Mouse (Mus musculus) kidney, postnatal 36 days (tissue): ENCODE measurements around the gene Higd1a.

Experiments used
- DNase-seq, 2 experiments: peaks; one replicate each; pipeline ENCODE4 v3.0.0; 2021 to 2022; ENCODE audit warnings: mixed read lengths in 2 of 2

Higd1a gene

GRCm38 (mm10) chr9:121877052-121877740 is 19.0 kb upstream of the Higd1a start:
- peak; percentile 71 to 78 for DNase-seq

GRCm38 (mm10) chr9:121873578-121873977 is 15.4 kb upstream of the Higd1a start:
- no peak for DNase-seq

- no peak for DNase-seq
These were observed 14.0 kb upstream of the Higd1a start for GRCm38 (mm10) chr9:121872062-121872683.

GRCm38 (mm10) chr9:121869973-121870515 is 11.9 kb upstream of the Higd1a start:
- DNase-seq = no peak

GRCm38 (mm10) chr9:121869432-121869831 is 11.3 kb upstream of the Higd1a start:
- no peak for DNase-seq

- no peak for DNase-seq
These were observed 10.1 kb upstream of the Higd1a start for GRCm38 (mm10) chr9:121868236-121868635.

GRCm38 (mm10) chr9:121867632-121868031 is 9.5 kb upstream of the Higd1a start:
- peak in 1 of 2 experiments; percentile 45 for DNase-seq

GRCm38 (mm10) chr9:121865425-121866008 is 7.4 kb upstream of the Higd1a start:
- no peak for DNase-seq

GRCm38 (mm10) chr9:121864837-121865236 is 6.7 kb upstream of the Higd1a start:
- no peak for DNase-seq

- DNase-seq = no peak
These were observed 2.8 kb upstream of the Higd1a start for GRCm38 (mm10) chr9:121860921-121861320.

GRCm38 (mm10) chr9:121859345-121859744 is 1.2 kb upstream of the Higd1a start:
- DNase-seq = no peak

GRCm38 (mm10) chr9:121857474-121858152 is 549 bp downstream of the Higd1a start:
- DNase-seq = peak; percentile 98 to 99

- DNase-seq = peak; percentile 60 to 72
These were observed 1.3 kb downstream of the Higd1a start for GRCm38 (mm10) chr9:121856649-121857416.

- no peak for DNase-seq
These were observed 3.9 kb downstream of the Higd1a start for GRCm38 (mm10) chr9:121854246-121854645.

- no peak for DNase-seq
These were observed 10.3 kb downstream of the Higd1a start for GRCm38 (mm10) chr9:121847842-121848241.

- DNase-seq = no peak
These were observed 11.0 kb downstream of the Higd1a start for GRCm38 (mm10) chr9:121847138-121847537.

- DNase-seq = peak in 1 of 2 experiments; percentile 34
These were observed 11.5 kb downstream of the Higd1a start for GRCm38 (mm10) chr9:121846526-121847118.

GRCm38 (mm10) chr9:121842914-121843313 is 15.2 kb downstream of the Higd1a start:
- DNase-seq = no peak

- no peak for DNase-seq
These were observed 18.6 kb downstream of the Higd1a start for GRCm38 (mm10) chr9:121839622-121839965.

GRCm38 (mm10) chr9:121838829-121839621 is 19.1 kb downstream of the Higd1a start, which contains the start of gene Ccdc13:
Ccdc13 (minus strand) TSS chr9:121839461.
- DNase-seq = peak; percentile 65 to 84

- DNase-seq = no peak
These were observed 20.2 kb downstream of the Higd1a start for GRCm38 (mm10) chr9:121838008-121838407.
